Mouse (Mus musculus): ENCODE data around the gene Abca4. TPM values are rescaled to one million over a fixed set of nuclear protein-coding genes. Genes with fewer than 3 reads are reported as not detected.

The Abca4 gene
- polyA plus RNA-seq, 1 experiment from 2014 or later: 2.0 TPM

- Histone ChIP-seq H3K4me2 (ENCODE audit: low read depth, severe bottlenecking) (no peak overlapping the region), H3K27ac (replicated peaks; ENCODE audit: low read depth, low read length) (no peak overlapping the region), H3K9ac (ENCODE audit: low read length) (no peak overlapping the region), H3K4me3 (ENCODE audit: low read depth, low read length) (no peak overlapping the region), H3K27me3 (ENCODE audit: control insufficient read depth, insufficient read depth, low read length) (no peaks in the 10 kb centered on the region), H3K4me1 (ENCODE audit: control insufficient read depth, insufficient read depth, low read length) (no peaks in the 10 kb centered on the region), H3K9me3 (ENCODE audit: control insufficient read depth, low read length) (no peaks in the 10 kb centered on the region), H3K36me3 (ENCODE audit: control insufficient read depth, insufficient read depth, low read length) (no peaks in the 10 kb centered on the region)
- ATAC-seq (ENCODE audit: insufficient number of reproducible peaks, low FRiP score, low TSS enrichment, low read depth): no peak
- 73% methylated on average over 6 of the region's 6 CpGs for WGBS
- DNase-seq (ENCODE audit: low spot score): no peak
These were observed 131.8 kb downstream of the Abca4 start for GRCm38 (mm10) chr3:122176018-122176417.

GRCm38 (mm10) chr3:122176706-122177390 is 132.6 kb downstream of the Abca4 start:
- H3K4me2 ChIP-seq (ENCODE audit: low read depth, severe bottlenecking): no peak overlapping the region
- H3K27ac ChIP-seq (replicated peaks; ENCODE audit: low read depth, low read length): no peak overlapping the region
- no peak overlapping the region for H3K9ac ChIP-seq (ENCODE audit: low read length)
- DNase-seq (ENCODE audit: low spot score): no peak
- ATAC-seq (ENCODE audit: insufficient number of reproducible peaks, low FRiP score, low TSS enrichment, low read depth): no peak
- no peaks in the 10 kb centered on the region for H3K36me3 ChIP-seq (ENCODE audit: control insufficient read depth, insufficient read depth, low read length)
- WGBS: 88% methylated on average over 8 of the region's 8 CpGs
- no peaks in the 10 kb centered on the region for H3K27me3 ChIP-seq (ENCODE audit: control insufficient read depth, insufficient read depth, low read length)
- H3K4me3 ChIP-seq (ENCODE audit: low read depth, low read length): no peak overlapping the region
- no peaks in the 10 kb centered on the region for H3K9me3 ChIP-seq (ENCODE audit: control insufficient read depth, low read length)
- no peaks in the 10 kb centered on the region for H3K4me1 ChIP-seq (ENCODE audit: control insufficient read depth, insufficient read depth, low read length)

- no peaks in the 10 kb centered on the region for H3K36me3 ChIP-seq (ENCODE audit: control insufficient read depth, insufficient read depth, low read length)
- H3K4me3 ChIP-seq (ENCODE audit: low read depth, low read length): no peak overlapping the region
- ATAC-seq (ENCODE audit: insufficient number of reproducible peaks, low FRiP score, low TSS enrichment, low read depth) (no peak), DNase-seq (ENCODE audit: low spot score) (no peak)
- no peak overlapping the region for H3K4me2 ChIP-seq (ENCODE audit: low read depth, severe bottlenecking)
- no peaks in the 10 kb centered on the region for H3K9me3 ChIP-seq (ENCODE audit: control insufficient read depth, low read length)
- no peak overlapping the region for H3K27ac ChIP-seq (replicated peaks; ENCODE audit: low read depth, low read length)
- 52% methylated on average over 11 of the region's 11 CpGs for WGBS
- H3K9ac ChIP-seq (ENCODE audit: low read length): no peak overlapping the region
- H3K4me1 ChIP-seq (ENCODE audit: control insufficient read depth, insufficient read depth, low read length): no peaks in the 10 kb centered on the region
- no peaks in the 10 kb centered on the region for H3K27me3 ChIP-seq (ENCODE audit: control insufficient read depth, insufficient read depth, low read length)
These were observed 139.9 kb downstream of the Abca4 start for GRCm38 (mm10) chr3:122184109-122184508.

DNA sequence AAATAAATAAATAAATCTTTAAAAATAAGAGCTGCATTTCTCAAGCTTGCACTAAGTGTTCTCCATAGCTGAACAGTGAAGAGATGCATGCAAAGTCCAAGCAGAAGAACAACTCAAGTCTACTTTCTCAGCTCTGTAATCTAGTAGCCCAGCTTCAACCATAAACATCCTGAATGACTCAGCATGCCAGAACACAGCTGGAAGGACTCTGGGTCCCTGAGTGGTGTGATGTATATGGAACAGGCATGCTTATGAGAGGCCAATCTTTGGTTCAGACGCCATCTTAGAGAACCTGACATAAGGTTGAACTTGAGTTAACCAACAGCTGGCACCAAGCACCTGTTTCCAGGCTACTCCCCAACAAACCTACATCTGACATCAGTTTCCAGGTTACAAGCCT is 142.7 kb downstream of the Abca4 start:
- WGBS: 79% methylated on average over 1 of the region's 1 CpGs
- no peak overlapping the region for H3K9ac ChIP-seq (ENCODE audit: low read length)
- no peak overlapping the region for H3K4me2 ChIP-seq (ENCODE audit: low read depth, severe bottlenecking)
- H3K36me3 ChIP-seq (ENCODE audit: control insufficient read depth, insufficient read depth, low read length): no peaks in the 10 kb centered on the region
- H3K4me1 ChIP-seq (ENCODE audit: control insufficient read depth, insufficient read depth, low read length): no peaks in the 10 kb centered on the region
- H3K4me3 ChIP-seq (ENCODE audit: low read depth, low read length): no peak overlapping the region
- no peaks in the 10 kb centered on the region for H3K27me3 ChIP-seq (ENCODE audit: control insufficient read depth, insufficient read depth, low read length)
- no peak overlapping the region for H3K27ac ChIP-seq (replicated peaks; ENCODE audit: low read depth, low read length)
- ATAC-seq (ENCODE audit: insufficient number of reproducible peaks, low FRiP score, low TSS enrichment, low read depth) (no peak), DNase-seq (ENCODE audit: low spot score) (no peak)
- H3K9me3 ChIP-seq (ENCODE audit: control insufficient read depth, low read length): no peaks in the 10 kb centered on the region

DNA sequence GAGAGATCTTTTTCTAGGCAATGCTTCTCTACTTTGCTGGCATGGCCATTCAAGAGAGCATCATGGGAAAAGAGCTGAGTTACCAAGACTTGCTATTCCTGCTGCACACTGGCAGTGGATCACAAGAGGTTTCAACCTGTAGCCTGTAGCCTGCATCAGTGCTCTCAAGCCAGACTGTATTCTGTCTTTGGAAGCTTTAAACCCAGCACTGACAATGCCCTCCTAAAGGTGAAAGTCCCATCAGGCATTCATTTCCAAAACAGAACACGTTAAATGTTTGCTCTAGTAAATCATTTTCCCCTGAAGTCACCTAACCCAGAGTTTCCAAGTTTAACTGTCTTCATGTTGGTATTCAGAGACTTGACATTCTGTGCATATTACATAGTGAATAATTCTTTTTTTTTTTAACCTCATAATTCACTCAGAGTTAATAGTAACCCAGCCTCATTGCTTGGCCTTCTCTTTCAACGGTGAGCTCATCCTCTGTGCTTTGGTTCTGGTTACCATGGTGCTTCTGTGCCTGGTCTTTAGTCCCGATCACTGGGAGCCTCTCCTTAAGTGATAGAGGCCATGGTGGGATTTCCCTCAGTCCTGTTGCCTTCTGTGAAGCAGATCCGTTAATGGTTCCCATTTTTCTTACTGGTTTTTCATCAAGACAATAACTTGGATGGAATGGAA is 152.5 kb downstream of the Abca4 start:
- Histone ChIP-seq H3K27me3 (ENCODE audit: control insufficient read depth, insufficient read depth, low read length) (no peaks in the 10 kb centered on the region), H3K27ac (replicated peaks; ENCODE audit: low read depth, low read length) (no peak overlapping the region)
- 84% methylated on average over 4 of the region's 4 CpGs for WGBS

DNA sequence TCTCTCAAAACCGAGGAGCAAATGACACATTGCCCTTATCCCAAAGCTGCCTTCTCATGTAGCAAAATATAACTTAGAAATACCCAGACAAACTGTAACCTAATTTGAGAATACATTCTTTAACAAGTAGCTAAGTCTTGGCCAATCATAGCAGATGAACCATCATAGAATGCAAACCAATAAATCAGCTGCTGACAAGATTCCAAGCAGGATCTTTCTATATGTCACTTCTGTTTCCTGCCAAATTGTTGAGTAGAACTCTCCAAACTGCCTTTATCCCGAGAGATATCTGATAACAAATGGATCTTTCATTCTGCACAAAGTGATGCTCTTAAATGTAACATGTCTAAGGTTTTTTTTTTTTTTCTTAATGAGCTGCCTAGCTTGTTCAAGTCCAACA is 154.3 kb downstream of the Abca4 start:
- ATAC-seq (ENCODE audit: insufficient number of reproducible peaks, low FRiP score, low TSS enrichment, low read depth) (no peak), DNase-seq (ENCODE audit: low spot score) (no peak)
- H3K4me1 ChIP-seq (ENCODE audit: control insufficient read depth, insufficient read depth, low read length): peaks cover 6% of the 10 kb centered on the region
- H3K4me3 ChIP-seq (ENCODE audit: low read depth, low read length): no peak overlapping the region
- H3K4me2 ChIP-seq (ENCODE audit: low read depth, severe bottlenecking): no peak overlapping the region
- H3K9ac ChIP-seq (ENCODE audit: low read length): no peak overlapping the region
- no peaks in the 10 kb centered on the region for H3K9me3 ChIP-seq (ENCODE audit: control insufficient read depth, low read length)
- no peak overlapping the region for H3K27ac ChIP-seq (replicated peaks; ENCODE audit: low read depth, low read length)
- no peaks in the 10 kb centered on the region for H3K27me3 ChIP-seq (ENCODE audit: control insufficient read depth, insufficient read depth, low read length)
- no peaks in the 10 kb centered on the region for H3K36me3 ChIP-seq (ENCODE audit: control insufficient read depth, insufficient read depth, low read length)
- 83% methylated on average over 2 of the region's 2 CpGs for WGBS

More for the DNA sequence above, 152.5 kb downstream of the Abca4 start:
- no peak overlapping the region for H3K4me2 ChIP-seq (ENCODE audit: low read depth, severe bottlenecking)
- H3K4me3 ChIP-seq (ENCODE audit: low read depth, low read length): no peak overlapping the region
- H3K9me3 ChIP-seq (ENCODE audit: control insufficient read depth, low read length): no peaks in the 10 kb centered on the region
- H3K36me3 ChIP-seq (ENCODE audit: control insufficient read depth, insufficient read depth, low read length): no peaks in the 10 kb centered on the region
- DNase-seq (ENCODE audit: low spot score): no peak
- peaks cover 3% of the 10 kb centered on the region; the same call in 1 of the 2 replicates for H3K4me1 ChIP-seq (ENCODE audit: control insufficient read depth, insufficient read depth, low read length)
- no peak overlapping the region for H3K9ac ChIP-seq (ENCODE audit: low read length)
- ATAC-seq (ENCODE audit: insufficient number of reproducible peaks, low FRiP score, low TSS enrichment, low read depth): no peak

DNA sequence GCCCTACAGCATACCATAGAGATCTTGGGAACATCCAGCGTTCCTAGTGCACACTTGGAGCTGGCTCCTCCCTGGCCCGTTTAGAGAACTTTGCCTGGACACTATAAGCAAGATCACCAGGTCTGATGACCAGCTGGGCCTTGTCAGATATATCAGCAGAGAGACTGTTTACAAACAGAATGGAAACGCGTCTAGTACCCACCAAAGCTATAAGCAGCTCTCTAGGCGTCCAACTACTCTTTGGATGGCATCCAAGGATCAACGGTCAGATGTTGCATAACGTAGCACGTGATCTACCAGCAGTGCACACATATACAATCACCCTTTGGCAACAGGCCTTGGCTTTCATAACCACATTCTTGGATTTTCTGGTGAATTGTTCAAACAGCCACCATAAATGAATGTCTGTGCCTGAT is 154.7 kb downstream of the Abca4 start:
- H3K4me3 ChIP-seq (ENCODE audit: low read depth, low read length): no peak overlapping the region
- no peak for ATAC-seq (ENCODE audit: insufficient number of reproducible peaks, low FRiP score, low TSS enrichment, low read depth)
- no peaks in the 10 kb centered on the region for H3K36me3 ChIP-seq (ENCODE audit: control insufficient read depth, insufficient read depth, low read length)
- H3K4me2 ChIP-seq (ENCODE audit: low read depth, severe bottlenecking): no peak overlapping the region
- no peaks in the 10 kb centered on the region for H3K27me3 ChIP-seq (ENCODE audit: control insufficient read depth, insufficient read depth, low read length)
- no peak for DNase-seq (ENCODE audit: low spot score)
- H3K27ac ChIP-seq (replicated peaks; ENCODE audit: low read depth, low read length): no peak overlapping the region
- no peak overlapping the region for H3K9ac ChIP-seq (ENCODE audit: low read length)
- 92% methylated on average over 8 of the region's 8 CpGs for WGBS
- H3K4me1 ChIP-seq (ENCODE audit: control insufficient read depth, insufficient read depth, low read length): peaks cover 6% of the 10 kb centered on the region
- no peaks in the 10 kb centered on the region for H3K9me3 ChIP-seq (ENCODE audit: control insufficient read depth, low read length)

GRCm38 (mm10) chr3:122199600-122199999 is 155.4 kb downstream of the Abca4 start:
- Histone ChIP-seq H3K4me2 (ENCODE audit: low read depth, severe bottlenecking) (no peak overlapping the region), H3K4me3 (ENCODE audit: low read depth, low read length) (no peak overlapping the region), H3K4me1 (ENCODE audit: control insufficient read depth, insufficient read depth, low read length) (peaks cover 6% of the 10 kb centered on the region), H3K27me3 (ENCODE audit: control insufficient read depth, insufficient read depth, low read length) (no peaks in the 10 kb centered on the region), H3K9ac (ENCODE audit: low read length) (no peak overlapping the region), H3K27ac (replicated peaks; ENCODE audit: low read depth, low read length) (no peak overlapping the region), H3K36me3 (ENCODE audit: control insufficient read depth, insufficient read depth, low read length) (no peaks in the 10 kb centered on the region), H3K9me3 (ENCODE audit: control insufficient read depth, low read length) (no peaks in the 10 kb centered on the region)
- WGBS: 73% methylated on average over 4 of the region's 4 CpGs
- no peak for DNase-seq (ENCODE audit: low spot score)
- no peak for ATAC-seq (ENCODE audit: insufficient number of reproducible peaks, low FRiP score, low TSS enrichment, low read depth)
